Mouse (Mus musculus): Measurements from ENCODE around the gene Sh3gl2.

The Sh3gl2 gene

GRCm38 (mm10) chr4:85416466-85416865 lies 211.5 kb downstream of the Sh3gl2 start:
- no peak for DNase-seq (ENCODE audit: low spot score)

GRCm38 (mm10) chr4:85420429-85420828 lies 215.5 kb downstream of the Sh3gl2 start:
- no peak for DNase-seq (ENCODE audit: low spot score)

- no peak for DNase-seq (ENCODE audit: low spot score)
Observed at GRCm38 (mm10) chr4:85426211-85426610, 221.3 kb downstream of the Sh3gl2 start.

- DNase-seq (ENCODE audit: low spot score), result no peak
Observed at GRCm38 (mm10) chr4:85432786-85433185, 227.9 kb downstream of the Sh3gl2 start.

GRCm38 (mm10) chr4:85434734-85435133 lies 229.8 kb downstream of the Sh3gl2 start:
- DNase-seq (ENCODE audit: low spot score), result no peak

- DNase-seq (ENCODE audit: low spot score), result no peak
Observed at GRCm38 (mm10) chr4:85438813-85439212, 233.9 kb downstream of the Sh3gl2 start.

- DNase-seq (ENCODE audit: low spot score), result no peak
Observed at GRCm38 (mm10) chr4:85483586-85483985, 278.7 kb downstream of the Sh3gl2 start.

GRCm38 (mm10) chr4:85486316-85486946 lies 281.5 kb downstream of the Sh3gl2 start:
- DNase-seq (ENCODE audit: low spot score), result no peak

- no peak for DNase-seq (ENCODE audit: low spot score)
Observed at GRCm38 (mm10) chr4:85505718-85506117, 300.8 kb downstream of the Sh3gl2 start.

GRCm38 (mm10) chr4:85506976-85507375 lies 302.1 kb downstream of the Sh3gl2 start:
- no peak for DNase-seq (ENCODE audit: low spot score)

GRCm38 (mm10) chr4:85507491-85507890 lies 302.6 kb downstream of the Sh3gl2 start:
- DNase-seq (ENCODE audit: low spot score), result no peak

GRCm38 (mm10) chr4:85513288-85513687 lies 308.4 kb downstream of the Sh3gl2 start:
- no peak for DNase-seq (ENCODE audit: low spot score)

GRCm38 (mm10) chr4:85513792-85514191 lies 308.9 kb downstream of the Sh3gl2 start, which contains the start of gene Adamtsl1:
Gene Adamtsl1, plus strand, starts transcription at chr4:85514172.
- DNase-seq (ENCODE audit: low spot score), result no peak

- DNase-seq (ENCODE audit: low spot score), result no peak
Observed at GRCm38 (mm10) chr4:85514205-85514681, 309.3 kb downstream of the Sh3gl2 start.

- DNase-seq (ENCODE audit: low spot score), result no peak
Observed at GRCm38 (mm10) chr4:85526966-85527566, 322.1 kb downstream of the Sh3gl2 start.

GRCm38 (mm10) chr4:85529852-85530251 lies 324.9 kb downstream of the Sh3gl2 start:
- DNase-seq (ENCODE audit: low spot score), result no peak

- DNase-seq (ENCODE audit: low spot score), result no peak
Observed at GRCm38 (mm10) chr4:85539677-85540076, 334.8 kb downstream of the Sh3gl2 start.

GRCm38 (mm10) chr4:85543221-85543620 lies 338.3 kb downstream of the Sh3gl2 start:
- DNase-seq (ENCODE audit: low spot score), result no peak

GRCm38 (mm10) chr4:85554696-85555095 lies 349.8 kb downstream of the Sh3gl2 start:
- DNase-seq (ENCODE audit: low spot score), result no peak

- no peak for DNase-seq (ENCODE audit: low spot score)
Observed at GRCm38 (mm10) chr4:85559753-85560152, 354.8 kb downstream of the Sh3gl2 start.

GRCm38 (mm10) chr4:85585426-85585825 lies 380.5 kb downstream of the Sh3gl2 start:
- no peak for DNase-seq (ENCODE audit: low spot score)

- DNase-seq (ENCODE audit: low spot score), result no peak
Observed at GRCm38 (mm10) chr4:85588928-85589327, 384.0 kb downstream of the Sh3gl2 start.

GRCm38 (mm10) chr4:85591037-85591436 lies 386.1 kb downstream of the Sh3gl2 start:
- DNase-seq (ENCODE audit: low spot score), result no peak

GRCm38 (mm10) chr4:85594159-85594558 lies 389.2 kb downstream of the Sh3gl2 start:
- no peak for DNase-seq (ENCODE audit: low spot score)
